Mouse (Mus musculus) CH12.LX (cell line): ENCODE results near the gene Taf12.

ENCODE experiments used
- CTCF ChIP-seq, 2 experiments: IDR thresholded peaks in 1 of 2; conservative IDR thresholded peaks in 1 of 2; 2 replicates each; pipeline ENCODE4 v1.5.1; 2011 to 2012; ENCODE audit warnings: low read depth in 2 of 2, low read length in 2 of 2, improper control_type of control experiment in 1 of 2, inconsistent platforms in 1 of 2, mild to moderate bottlenecking in 1 of 2, moderate library complexity in 1 of 2
- JUN ChIP-seq: IDR thresholded peaks from 2 replicates; pipeline ENCODE4 v1.6.1; 2011; ENCODE audit warnings: low read depth, mild to moderate bottlenecking, low read length, improper control_type of control experiment, moderate library complexity; ENCODE audit not compliant: insufficient read depth
- POLR2A ChIP-seq: IDR thresholded peaks from 2 replicates; pipeline ENCODE4 v1.6.1; 2011; ENCODE audit warnings: low read depth, mild to moderate bottlenecking, improper control_type of control experiment, low read length
- ZC3H11A ChIP-seq: IDR thresholded peaks from 2 replicates; pipeline ENCODE4 v1.6.1; 2012; ENCODE audit warnings: low read depth, mild to moderate bottlenecking, inconsistent platforms, low read length, improper control_type of control experiment

- no peak for TF ChIP-seq JUN
- TF ChIP-seq CTCF (conservative IDR thresholded peaks at IDR 0.05 in 1 of 2, IDR thresholded peaks at IDR 0.05 in 1 of 2; ENCODE audit: low read depth in 2 of 2, low read length in 2 of 2): no peak
- no peak for TF ChIP-seq ZC3H11A
- no peak for TF ChIP-seq POLR2A
Measured at GRCm38 (mm10) chr4:132301965-132302938, 28.1 kb downstream of the Taf12 start.
